Mouse (Mus musculus) myocyte (in vitro differentiated cells): ENCODE data around the gene Tex38.

Experiments
- MAX ChIP-seq: IDR thresholded peaks from one replicate; pipeline ENCODE4 v1.6.1; 2011; ENCODE audit warnings: low read depth, mild to moderate bottlenecking, control low read depth
- MYOD1 ChIP-seq, 3 experiments: IDR thresholded peaks; one replicate each; pipeline ENCODE4 v1.6.1; 2011; ENCODE audit warnings: control low read depth in 2 of 3, low read depth in 2 of 3, mild to moderate bottlenecking in 2 of 3, moderate library complexity in 1 of 3; ENCODE audit not compliant: insufficient read length in 2 of 3, control insufficient read depth in 1 of 3
- MYOG ChIP-seq, 3 experiments: IDR thresholded peaks; one replicate each; pipeline ENCODE4 v1.6.1; 2011; ENCODE audit warnings: control low read depth in 2 of 3, low read depth in 2 of 3, mild to moderate bottlenecking in 2 of 3; ENCODE audit not compliant: insufficient read length in 2 of 3, control insufficient read depth in 1 of 3, insufficient read depth in 1 of 3
- POLR2A ChIP-seq: IDR thresholded peaks from one replicate; pipeline ENCODE4 v1.6.1; 2011; ENCODE audit warnings: low read depth, mild to moderate bottlenecking, control low read depth, moderate library complexity; ENCODE audit not compliant: insufficient read length
- TCF12 ChIP-seq: IDR thresholded peaks from one replicate; pipeline ENCODE4 v1.6.1; 2011; ENCODE audit warnings: mild to moderate bottlenecking, control low read depth; ENCODE audit not compliant: poor library complexity, insufficient read depth, severe bottlenecking

DNA sequence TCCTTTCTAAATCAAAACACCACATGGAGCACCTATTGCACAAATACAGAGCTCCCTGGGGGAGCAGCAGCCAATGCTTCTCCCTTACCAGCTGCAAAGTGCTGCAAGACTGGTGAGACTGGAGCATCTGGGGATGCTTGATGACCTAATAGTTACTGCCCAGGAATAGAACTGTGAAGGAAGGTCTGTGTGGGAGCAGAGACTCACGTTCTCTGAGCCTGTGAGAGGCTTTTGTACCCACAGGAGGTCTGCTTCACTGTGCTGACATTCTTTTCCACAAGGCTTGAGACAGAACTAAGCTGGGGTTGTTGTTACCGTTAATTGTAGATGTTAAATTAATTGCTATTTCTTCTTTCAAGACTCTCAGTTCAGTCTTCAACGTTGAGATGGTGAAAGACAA lies 10.0 kb upstream of the Tex38 start:
- TF ChIP-seq TCF12 (no peak), POLR2A (no peak), MAX (no peak), MYOG (IDR thresholded peaks at IDR 0.05; ENCODE audit: control insufficient read depth in 1 of 3, insufficient read depth in 1 of 3, insufficient read length in 2 of 3, low read depth in 2 of 3) (no peak), MYOD1 (IDR thresholded peaks at IDR 0.05; ENCODE audit: control insufficient read depth in 1 of 3, insufficient read length in 2 of 3, low read depth in 2 of 3) (no peak)
